Mouse (Mus musculus): Measurements from ENCODE around the gene Map1a. TPM values are rescaled to one million over a fixed set of nuclear protein-coding genes. Genes with fewer than 3 reads are reported as not detected.

Map1a gene
- polyA plus RNA-seq, 1 experiment from 2014 or later: 16.8 TPM

GRCm38 (mm10) chr2:121294182-121294581, 4.8 kb downstream of the Map1a start:
- WGBS: 33% methylated on average over 4 of the region's 4 CpGs
- H3K27ac ChIP-seq (replicated peaks): peak overlapping the region; percentile 85
- ATAC-seq (ENCODE audit: low FRiP score, low read depth): no peak

GRCm38 (mm10) chr2:121294753-121295607, 5.6 kb downstream of the Map1a start:
- Histone ChIP-seq H3K9me3 (no peaks in the 10 kb centered on the region), H3K4me2 (replicated peaks) (peak overlapping the region; percentile 74), H3K27me3 (peaks cover 3% of the 10 kb centered on the region; the same call in 1 of the 2 replicates), H3K4me1 (peaks cover 57% of the 10 kb centered on the region), H3K27ac (replicated peaks) (peak overlapping the region; percentile 85), H3K36me3 (peaks cover 12% of the 10 kb centered on the region), H3K4me3 (peak overlapping the region; percentile 50), H3K9ac (replicated peaks) (peak overlapping the region; percentile 57)
- WGBS: 2% methylated on average over 18 of the region's 18 CpGs
- peak; percentile 77 for ATAC-seq (ENCODE audit: low FRiP score, low read depth)

More at GRCm38 (mm10) chr2:121294182-121294581, 4.8 kb downstream of the Map1a start:
- Histone ChIP-seq H3K4me3 (peak overlapping the region; percentile 50), H3K4me2 (replicated peaks) (peak overlapping the region; percentile 74), H3K9me3 (no peaks in the 10 kb centered on the region), H3K9ac (replicated peaks) (no peak overlapping the region), H3K27me3 (peaks cover 3% of the 10 kb centered on the region; the same call in 1 of the 2 replicates), H3K36me3 (peaks cover 4% of the 10 kb centered on the region), H3K4me1 (peaks cover 60% of the 10 kb centered on the region)

- Histone ChIP-seq H3K9me3 (no peaks in the 10 kb centered on the region), H3K4me3 (peak overlapping the region; percentile 50), H3K4me2 (replicated peaks) (peak overlapping the region; percentile 74), H3K36me3 (peaks cover 21% of the 10 kb centered on the region), H3K27ac (replicated peaks) (peak overlapping the region; percentile 85), H3K9ac (replicated peaks) (peak overlapping the region; percentile 57), H3K4me1 (peaks cover 52% of the 10 kb centered on the region), H3K27me3 (peaks cover 3% of the 10 kb centered on the region; the same call in 1 of the 2 replicates)
- peak; percentile 55 for ATAC-seq (ENCODE audit: low FRiP score, low read depth)
- under 1% methylated on average over 15 of the region's 15 CpGs for WGBS
These were observed 6.5 kb downstream of the Map1a start for GRCm38 (mm10) chr2:121295608-121296571.

- Histone ChIP-seq H3K9me3 (no peaks in the 10 kb centered on the region), H3K27me3 (no peaks in the 10 kb centered on the region), H3K4me1 (peaks cover 52% of the 10 kb centered on the region), H3K4me2 (replicated peaks) (peak overlapping the region; percentile 74), H3K27ac (replicated peaks) (peak overlapping the region; percentile 85), H3K36me3 (peaks cover 30% of the 10 kb centered on the region), H3K4me3 (peak overlapping the region; percentile 50), H3K9ac (replicated peaks) (peak overlapping the region; percentile 57)
- 8% methylated on average over 6 of the region's 6 CpGs for WGBS
- ATAC-seq (ENCODE audit: low FRiP score, low read depth): no peak
These were observed 7.4 kb downstream of the Map1a start for GRCm38 (mm10) chr2:121296754-121297231.

- Histone ChIP-seq H3K4me2 (replicated peaks) (peak overlapping the region; percentile 74), H3K27ac (replicated peaks) (0 out of 2 replicates have a peak overlapping the region, but pooled peaks have one; percentile 85), H3K36me3 (peaks cover 40% of the 10 kb centered on the region), H3K27me3 (no peaks in the 10 kb centered on the region), H3K9ac (replicated peaks) (peak overlapping the region; percentile 25), H3K9me3 (no peaks in the 10 kb centered on the region), H3K4me3 (peak overlapping the region; percentile 50), H3K4me1 (peaks cover 52% of the 10 kb centered on the region)
- ATAC-seq (ENCODE audit: low FRiP score, low read depth): no peak
- WGBS: 8% methylated on average over 9 of the region's 9 CpGs
These were observed 8.3 kb downstream of the Map1a start for GRCm38 (mm10) chr2:121297701-121298100.

GRCm38 (mm10) chr2:121298131-121298530, 8.7 kb downstream of the Map1a start:
- H3K4me2 ChIP-seq (replicated peaks): peak overlapping the region; percentile 74
- peak overlapping the region; percentile 25 for H3K9ac ChIP-seq (replicated peaks)
- peaks cover 44% of the 10 kb centered on the region for H3K36me3 ChIP-seq
- ATAC-seq (ENCODE audit: low FRiP score, low read depth): no peak
- no peaks in the 10 kb centered on the region for H3K27me3 ChIP-seq
- WGBS: 6% methylated on average over 8 of the region's 8 CpGs
- peaks cover 52% of the 10 kb centered on the region for H3K4me1 ChIP-seq
- 0 out of 2 replicates have a peak overlapping the region, but pooled peaks have one; percentile 50 for H3K4me3 ChIP-seq
- H3K9me3 ChIP-seq: no peaks in the 10 kb centered on the region
- H3K27ac ChIP-seq (replicated peaks): 0 out of 2 replicates have a peak overlapping the region, but pooled peaks have one; percentile 85

GRCm38 (mm10) chr2:121299471-121299870, 10.1 kb downstream of the Map1a start:
- WGBS: 94% methylated on average over 17 of the region's 17 CpGs

GRCm38 (mm10) chr2:121300036-121300435, 10.6 kb downstream of the Map1a start:
- H3K27ac ChIP-seq (replicated peaks): no peak overlapping the region
- H3K27me3 ChIP-seq: no peaks in the 10 kb centered on the region
- no peak overlapping the region for H3K4me3 ChIP-seq
- no peak overlapping the region for H3K4me2 ChIP-seq (replicated peaks)
- H3K9ac ChIP-seq (replicated peaks): no peak overlapping the region
- WGBS: 89% methylated on average over 10 of the region's 10 CpGs
- peaks cover 63% of the 10 kb centered on the region for H3K36me3 ChIP-seq
- H3K9me3 ChIP-seq: no peaks in the 10 kb centered on the region
- ATAC-seq (ENCODE audit: low FRiP score, low read depth): no peak
- H3K4me1 ChIP-seq: peaks cover 34% of the 10 kb centered on the region

More at GRCm38 (mm10) chr2:121299471-121299870, 10.1 kb downstream of the Map1a start:
- ATAC-seq (ENCODE audit: low FRiP score, low read depth): no peak
- no peaks in the 10 kb centered on the region for H3K9me3 ChIP-seq
- no peaks in the 10 kb centered on the region for H3K27me3 ChIP-seq
- no peak overlapping the region for H3K9ac ChIP-seq (replicated peaks)
- H3K27ac ChIP-seq (replicated peaks): no peak overlapping the region
- no peak overlapping the region for H3K4me2 ChIP-seq (replicated peaks)
- H3K4me1 ChIP-seq: peaks cover 40% of the 10 kb centered on the region
- H3K36me3 ChIP-seq: peaks cover 57% of the 10 kb centered on the region
- no peak overlapping the region for H3K4me3 ChIP-seq

- Histone ChIP-seq H3K36me3 (peaks cover 49% of the 10 kb centered on the region), H3K27ac (replicated peaks) (no peak overlapping the region)
These were observed 19.6 kb downstream of the Map1a start for GRCm38 (mm10) chr2:121308997-121309416.

GRCm38 (mm10) chr2:121316278-121316677, 26.9 kb downstream of the Map1a start:
- H3K9me3 ChIP-seq: no peaks in the 10 kb centered on the region
- H3K27ac ChIP-seq (replicated peaks): no peak overlapping the region
- ATAC-seq (ENCODE audit: low FRiP score, low read depth): no peak
- H3K4me2 ChIP-seq (replicated peaks): no peak overlapping the region
- H3K27me3 ChIP-seq: no peaks in the 10 kb centered on the region
- 82% methylated on average over 8 of the region's 8 CpGs for WGBS
- peaks cover 15% of the 10 kb centered on the region for H3K36me3 ChIP-seq
- H3K4me3 ChIP-seq: no peak overlapping the region
- H3K9ac ChIP-seq (replicated peaks): no peak overlapping the region
- H3K4me1 ChIP-seq: no peaks in the 10 kb centered on the region

More at GRCm38 (mm10) chr2:121308997-121309416, 19.6 kb downstream of the Map1a start:
- Histone ChIP-seq H3K4me2 (replicated peaks) (no peak overlapping the region), H3K9me3 (no peaks in the 10 kb centered on the region), H3K9ac (replicated peaks) (no peak overlapping the region), H3K27me3 (no peaks in the 10 kb centered on the region), H3K4me1 (no peaks in the 10 kb centered on the region), H3K4me3 (no peak overlapping the region)
- 40% methylated on average over 5 of the region's 5 CpGs for WGBS
- ATAC-seq (ENCODE audit: low FRiP score, low read depth): no peak

GRCm38 (mm10) chr2:121323041-121323440, 33.6 kb downstream of the Map1a start:
- Histone ChIP-seq H3K36me3 (peaks cover 21% of the 10 kb centered on the region), H3K9ac (replicated peaks) (no peak overlapping the region), H3K27me3 (no peaks in the 10 kb centered on the region), H3K4me2 (replicated peaks) (no peak overlapping the region), H3K9me3 (no peaks in the 10 kb centered on the region), H3K27ac (replicated peaks) (no peak overlapping the region), H3K4me1 (no peaks in the 10 kb centered on the region), H3K4me3 (no peak overlapping the region)
- 91% methylated on average over 10 of the region's 10 CpGs for WGBS
- ATAC-seq (ENCODE audit: low FRiP score, low read depth): no peak

Measured in midbrain, embryonic 12.5 days (tissue).